Mouse (Mus musculus): ENCODE measurements around the gene Asb17. TPM values are rescaled to one million over a fixed set of nuclear protein-coding genes. Genes with fewer than 3 reads are reported as not detected.

Gene Asb17
- total and polyA plus RNA-seq, 3 experiments, result not detected

GRCm38 (mm10) chr3:153835455-153836086, 8.4 kb upstream of the Asb17 start:
- no peaks in the 10 kb centered on the region for H3K4me1 ChIP-seq (ENCODE audit: control insufficient read depth, insufficient read depth, low read length)
- H3K27me3 ChIP-seq (ENCODE audit: control insufficient read depth, insufficient read depth, low read length), result no peaks in the 10 kb centered on the region
- WGBS, result 58% methylated on average over 7 of the region's 7 CpGs
- H3K79me2 ChIP-seq (replicated peaks; ENCODE audit: control insufficient read depth, insufficient read depth, low read length), result no peaks in the 10 kb centered on the region
- intact Hi-C loops (cut with DNase I), result no loop called here
- no peaks in the 10 kb centered on the region for H3K36me3 ChIP-seq (ENCODE audit: control insufficient read depth, insufficient read depth, low read length)
- TF ChIP-seq CTCF (IDR thresholded peaks at IDR 0.05) (peak; percentile 95), EP300 (IDR thresholded peaks at IDR 0.05; ENCODE audit: insufficient read depth, low read depth, low read length) (no peak)
- no peak overlapping the region for H3K4me3 ChIP-seq
- H3K9ac ChIP-seq (ENCODE audit: low read depth, low read length), result no peak overlapping the region
- H3K27ac ChIP-seq, result no peak overlapping the region
- peak; percentile 51 to 54 for DNase-seq

- intact Hi-C loops (cut with DNase I), result no loop called here
- WGBS, result 78% methylated on average over 3 of the region's 3 CpGs
- Histone ChIP-seq H3K79me2 (replicated peaks; ENCODE audit: control insufficient read depth, insufficient read depth, low read length) (no peaks in the 10 kb centered on the region), H3K36me3 (ENCODE audit: control insufficient read depth, insufficient read depth, low read length) (no peaks in the 10 kb centered on the region), H3K27ac (no peak overlapping the region), H3K27me3 (ENCODE audit: control insufficient read depth, insufficient read depth, low read length) (no peaks in the 10 kb centered on the region), H3K9ac (ENCODE audit: low read depth, low read length) (no peak overlapping the region), H3K4me3 (no peak overlapping the region), H3K4me1 (ENCODE audit: control insufficient read depth, insufficient read depth, low read length) (no peaks in the 10 kb centered on the region)
- no peak for DNase-seq
- TF ChIP-seq EP300 (IDR thresholded peaks at IDR 0.05; ENCODE audit: insufficient read depth, low read depth, low read length), result no peak
- TF ChIP-seq POLR2A (IDR thresholded peaks at IDR 0.05; ENCODE audit: insufficient read depth, low read depth, low read length), result no peak
- no peak for TF ChIP-seq CTCF (IDR thresholded peaks at IDR 0.05)
These were observed 7.7 kb upstream of the Asb17 start for GRCm38 (mm10) chr3:153836316-153836715.

DNA sequence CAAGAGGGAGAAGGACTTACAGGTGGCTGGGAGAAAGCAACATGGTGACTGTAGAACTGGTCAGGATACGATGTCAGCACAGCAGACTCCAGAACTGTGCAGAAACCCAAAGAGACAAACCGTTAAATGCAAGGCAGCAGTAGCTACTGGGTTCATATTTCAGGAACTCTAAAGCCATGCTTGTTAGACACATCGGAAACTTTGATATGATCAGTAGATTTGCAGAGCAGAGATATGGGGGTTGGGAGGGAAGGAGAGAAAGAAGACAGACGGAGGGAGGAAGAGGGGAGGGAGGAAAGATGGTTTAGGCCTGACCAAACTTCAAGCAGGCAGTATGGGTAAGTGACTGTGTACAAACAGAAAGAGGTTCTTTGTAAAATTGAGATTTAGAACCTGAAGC, 6.4 kb upstream of the Asb17 start:
- Histone ChIP-seq H3K9ac (ENCODE audit: low read depth, low read length) (no peak overlapping the region), H3K36me3 (ENCODE audit: control insufficient read depth, insufficient read depth, low read length) (no peaks in the 10 kb centered on the region), H3K4me1 (ENCODE audit: control insufficient read depth, insufficient read depth, low read length) (no peaks in the 10 kb centered on the region), H3K4me3 (no peak overlapping the region), H3K27me3 (ENCODE audit: control insufficient read depth, insufficient read depth, low read length) (no peaks in the 10 kb centered on the region), H3K27ac (no peak overlapping the region), H3K79me2 (replicated peaks; ENCODE audit: control insufficient read depth, insufficient read depth, low read length) (no peaks in the 10 kb centered on the region)
- 54% methylated on average over 4 of the region's 4 CpGs for WGBS
- intact Hi-C loops (cut with DNase I), result no loop called here
- no peak for DNase-seq
- TF ChIP-seq EP300 (IDR thresholded peaks at IDR 0.05; ENCODE audit: insufficient read depth, low read depth, low read length) (no peak), POLR2A (IDR thresholded peaks at IDR 0.05; ENCODE audit: insufficient read depth, low read depth, low read length) (no peak), CTCF (IDR thresholded peaks at IDR 0.05) (no peak)

- TF ChIP-seq POLR2A (IDR thresholded peaks at IDR 0.05; ENCODE audit: insufficient read depth, low read depth, low read length) (no peak), CTCF (IDR thresholded peaks at IDR 0.05) (no peak), EP300 (IDR thresholded peaks at IDR 0.05; ENCODE audit: insufficient read depth, low read depth, low read length) (no peak)
- 91% methylated on average over 9 of the region's 9 CpGs for WGBS
- no peak overlapping the region for H3K27ac ChIP-seq
- H3K79me2 ChIP-seq (replicated peaks; ENCODE audit: control insufficient read depth, insufficient read depth, low read length), result no peaks in the 10 kb centered on the region
- no peak for DNase-seq
- no peak overlapping the region for H3K9ac ChIP-seq (ENCODE audit: low read depth, low read length)
- no peaks in the 10 kb centered on the region; the same call in 1 of the 2 replicates for H3K4me1 ChIP-seq (ENCODE audit: control insufficient read depth, insufficient read depth, low read length)
- no peaks in the 10 kb centered on the region; the same call in 1 of the 2 replicates for H3K27me3 ChIP-seq (ENCODE audit: control insufficient read depth, insufficient read depth, low read length)
- no peak overlapping the region for H3K4me3 ChIP-seq
- H3K36me3 ChIP-seq (ENCODE audit: control insufficient read depth, insufficient read depth, low read length), result no peaks in the 10 kb centered on the region
- intact Hi-C loops (cut with DNase I), result no loop called here
These were observed 748 bp downstream of the Asb17 start for GRCm38 (mm10) chr3:153844757-153845156.

GRCm38 (mm10) chr3:153845500-153845899, 1.5 kb downstream of the Asb17 start:
- no peak for DNase-seq
- Histone ChIP-seq H3K4me3 (no peak overlapping the region), H3K4me1 (ENCODE audit: control insufficient read depth, insufficient read depth, low read length) (no peaks in the 10 kb centered on the region; the same call in 1 of the 2 replicates), H3K9ac (ENCODE audit: low read depth, low read length) (no peak overlapping the region), H3K27me3 (ENCODE audit: control insufficient read depth, insufficient read depth, low read length) (no peaks in the 10 kb centered on the region; the same call in 1 of the 2 replicates), H3K79me2 (replicated peaks; ENCODE audit: control insufficient read depth, insufficient read depth, low read length) (no peaks in the 10 kb centered on the region), H3K27ac (no peak overlapping the region), H3K36me3 (ENCODE audit: control insufficient read depth, insufficient read depth, low read length) (no peaks in the 10 kb centered on the region)
- WGBS, result 65% methylated on average over 2 of the region's 2 CpGs
- intact Hi-C loops (cut with DNase I), result no loop called here
- no peak for TF ChIP-seq EP300 (IDR thresholded peaks at IDR 0.05; ENCODE audit: insufficient read depth, low read depth, low read length)
- no peak for TF ChIP-seq CTCF (IDR thresholded peaks at IDR 0.05)
- TF ChIP-seq POLR2A (IDR thresholded peaks at IDR 0.05; ENCODE audit: insufficient read depth, low read depth, low read length), result no peak

DNA sequence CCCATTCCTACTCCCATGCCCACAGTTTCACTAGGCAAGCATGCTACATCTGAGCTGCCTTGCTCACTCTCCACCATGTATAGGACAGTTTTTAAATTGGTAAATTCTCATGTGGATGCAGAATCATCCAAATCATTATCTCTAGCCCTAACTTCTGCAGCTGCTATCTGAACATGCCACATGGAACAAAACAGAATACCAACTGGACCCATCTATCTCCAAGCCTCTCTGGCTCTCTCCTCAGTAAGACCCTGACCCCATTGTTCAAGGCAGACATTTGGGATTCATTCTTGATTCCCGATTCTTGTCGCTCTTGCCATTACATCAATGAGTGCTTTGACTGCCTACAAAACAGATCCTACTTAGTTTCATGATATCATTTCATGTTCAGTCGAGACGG, 2.1 kb downstream of the Asb17 start:
- 90% methylated on average over 4 of the region's 4 CpGs for WGBS
- H3K9ac ChIP-seq (ENCODE audit: low read depth, low read length), result no peak overlapping the region
- TF ChIP-seq CTCF (IDR thresholded peaks at IDR 0.05) (no peak), POLR2A (IDR thresholded peaks at IDR 0.05; ENCODE audit: insufficient read depth, low read depth, low read length) (no peak), EP300 (IDR thresholded peaks at IDR 0.05; ENCODE audit: insufficient read depth, low read depth, low read length) (no peak)
- H3K4me3 ChIP-seq, result no peak overlapping the region
- H3K36me3 ChIP-seq (ENCODE audit: control insufficient read depth, insufficient read depth, low read length), result no peaks in the 10 kb centered on the region
- no peak overlapping the region for H3K27ac ChIP-seq
- no peaks in the 10 kb centered on the region; the same call in 1 of the 2 replicates for H3K4me1 ChIP-seq (ENCODE audit: control insufficient read depth, insufficient read depth, low read length)
- no peaks in the 10 kb centered on the region for H3K79me2 ChIP-seq (replicated peaks; ENCODE audit: control insufficient read depth, insufficient read depth, low read length)
- DNase-seq, result no peak
- intact Hi-C loops (cut with DNase I), result no loop called here
- no peaks in the 10 kb centered on the region; the same call in 1 of the 2 replicates for H3K27me3 ChIP-seq (ENCODE audit: control insufficient read depth, insufficient read depth, low read length)
